Mouse (Mus musculus) MEL (cell line): ENCODE measurements around the gene Hacd4. TPM values are rescaled to one million over a fixed set of nuclear protein-coding genes. Genes with fewer than 3 reads are reported as not detected.

Source experiments
- DNase-seq: peaks from one replicate; pipeline ENCODE4 v3.0.0; 2011; ENCODE audit warnings: low read depth, low spot score
- H3K27ac ChIP-seq: 2 replicates; pipeline ENCODE4 v1.5.1; 2012; ENCODE audit warnings: low read depth, mild to moderate bottlenecking, control low read depth, low read length, moderate library complexity; ENCODE audit not compliant: control insufficient read depth
- H3K27me3 ChIP-seq, 2 experiments: fragments of 150-350 bp in 1 of 2; sonication (generic) in 1 of 2; 2 replicates each; pipeline ENCODE4 v1.6.1; 2012; ENCODE audit warnings: low read length in 2 of 2, mild to moderate bottlenecking in 2 of 2, improper control_type of control experiment in 1 of 2, moderate library complexity in 1 of 2; ENCODE audit not compliant: insufficient read depth in 2 of 2, control insufficient read depth in 1 of 2
- H3K36me3 ChIP-seq, 2 experiments: 2 replicates each; pipeline ENCODE4 v1.6.1; 2012 to 2014; ENCODE audit warnings: low read length in 2 of 2, improper control_type of control experiment in 1 of 2, inconsistent platforms in 1 of 2, mild to moderate bottlenecking in 1 of 2; ENCODE audit not compliant: insufficient read depth in 2 of 2, control insufficient read depth in 1 of 2
- H3K4me1 ChIP-seq, 2 experiments: fragments of 150-350 bp in 1 of 2; sonication (generic) in 1 of 2; 2 replicates each; pipeline ENCODE4 v1.6.1; 2012; ENCODE audit warnings: low read length in 2 of 2, improper control_type of control experiment in 1 of 2, mild to moderate bottlenecking in 1 of 2; ENCODE audit not compliant: insufficient read depth in 2 of 2, control insufficient read depth in 1 of 2
- H3K4me3 ChIP-seq, 2 experiments: fragments of 150-350 bp in 1 of 2; sonication (generic) in 1 of 2; 2 replicates each; pipeline ENCODE4 v1.5.1; 2012; ENCODE audit warnings: low read depth in 2 of 2, low read length in 2 of 2, mild to moderate bottlenecking in 2 of 2, moderate library complexity in 2 of 2, control low read depth in 1 of 2, improper control_type of control experiment in 1 of 2; ENCODE audit not compliant: control insufficient read depth in 1 of 2, insufficient read depth in 1 of 2
- H3K79me2 ChIP-seq: 2 replicates; pipeline ENCODE4 v1.6.1; 2012; ENCODE audit warnings: mild to moderate bottlenecking, low read length, moderate library complexity; ENCODE audit not compliant: control insufficient read depth, poor library complexity, insufficient read depth
- H3K9ac ChIP-seq: 2 replicates; pipeline ENCODE4 v1.6.1; 2012; ENCODE audit warnings: low read depth, mild to moderate bottlenecking, control low read depth, low read length, moderate library complexity; ENCODE audit not compliant: control insufficient read depth, poor library complexity, severe bottlenecking
- H3K9me3 ChIP-seq: fragments of 150-350 bp; sonication (generic); replicated peaks from 2 replicates; pipeline ENCODE4 v1.6.1; 2012; ENCODE audit warnings: mild to moderate bottlenecking, low read length, improper control_type of control experiment, moderate library complexity; ENCODE audit not compliant: insufficient read depth
- CHD1 ChIP-seq: IDR thresholded peaks from 2 replicates; pipeline ENCODE4 v1.6.1; 2012; ENCODE audit warnings: low read depth, mild to moderate bottlenecking, inconsistent platforms, low read length, improper control_type of control experiment
- CHD2 ChIP-seq: IDR thresholded peaks from 2 replicates; pipeline ENCODE4 v1.6.1; 2011; ENCODE audit warnings: low read length, improper control_type of control experiment
- GABPA ChIP-seq: IDR thresholded peaks from 2 replicates; pipeline ENCODE4 v1.6.1; 2012; ENCODE audit warnings: low read depth, mild to moderate bottlenecking, inconsistent platforms, low read length, improper control_type of control experiment, moderate library complexity
- GATA1 ChIP-seq: IDR thresholded peaks from 2 replicates; pipeline ENCODE4 v1.6.1; 2011; ENCODE audit warnings: low read depth, low read length, improper control_type of control experiment
- JUND ChIP-seq: IDR thresholded peaks from 2 replicates; pipeline ENCODE4 v1.6.1; 2011; ENCODE audit warnings: low read depth, mild to moderate bottlenecking, improper control_type of control experiment, low read length
- KAT2A ChIP-seq: conservative IDR thresholded peaks from 2 replicates; pipeline ENCODE4 v1.6.1; 2012; ENCODE audit warnings: low read depth, low read length, improper control_type of control experiment, inconsistent platforms
- MEF2A ChIP-seq: IDR thresholded peaks from 2 replicates; pipeline ENCODE4 v1.6.1; 2014; ENCODE audit warnings: low read depth, mild to moderate bottlenecking, inconsistent platforms, low read length, improper control_type of control experiment; ENCODE audit not compliant: poor library complexity, insufficient replicate concordance, severe bottlenecking; ENCODE audit errors: extremely low read depth
- MXI1 ChIP-seq: IDR thresholded peaks from 2 replicates; pipeline ENCODE4 v1.6.1; 2011; ENCODE audit warnings: mild to moderate bottlenecking, low read depth, low read length, improper control_type of control experiment
- POLR2AphosphoS5 ChIP-seq: IDR thresholded peaks from 2 replicates; pipeline ENCODE4 v1.6.1; 2012; ENCODE audit warnings: low read depth, borderline replicate concordance, mild to moderate bottlenecking, inconsistent platforms, low read length, moderate library complexity, mixed read lengths
- SMC3 ChIP-seq: IDR thresholded peaks from 2 replicates; pipeline ENCODE4 v1.6.1; 2011; ENCODE audit warnings: low read depth, low read length, improper control_type of control experiment
- TAL1 ChIP-seq: IDR thresholded peaks from 2 replicates; pipeline ENCODE4 v1.6.1; 2012; ENCODE audit warnings: mild to moderate bottlenecking, inconsistent platforms, low read length, moderate library complexity, mixed read lengths
- TCF12 ChIP-seq: IDR thresholded peaks from 2 replicates; pipeline ENCODE4 v1.6.1; 2014; ENCODE audit warnings: low read depth, mild to moderate bottlenecking, inconsistent platforms, low read length, improper control_type of control experiment, moderate library complexity
- UBTF ChIP-seq: IDR thresholded peaks from 2 replicates; pipeline ENCODE4 v1.6.1; 2012; ENCODE audit warnings: low read depth, mild to moderate bottlenecking, inconsistent platforms, low read length, improper control_type of control experiment, moderate library complexity, borderline replicate concordance; ENCODE audit not compliant: insufficient read depth
- USF1 ChIP-seq: IDR thresholded peaks from 2 replicates; pipeline ENCODE4 v1.6.1; 2014; ENCODE audit warnings: low read depth, mild to moderate bottlenecking, inconsistent platforms, low read length, improper control_type of control experiment, moderate library complexity
- USF2 ChIP-seq, 2 experiments: IDR thresholded peaks; 2 replicates each; pipeline ENCODE4 v1.6.1; 2011 to 2012; ENCODE audit warnings: improper control_type of control experiment in 2 of 2, low read length in 2 of 2, borderline replicate concordance in 1 of 2, inconsistent platforms in 1 of 2, low read depth in 1 of 2, mild to moderate bottlenecking in 1 of 2; ENCODE audit not compliant: insufficient read depth in 1 of 2
- polyA plus RNA-seq, 2 experiments: library from polyadenylated mRNA; stranded (reverse) in 1 of 2; unstranded in 1 of 2; fragments of >175 nt in 1 of 2; fragments of >200 nt in 1 of 2; gene quantifications; 2 replicates each; pipeline versions ENCODE4 v1.2.1 to v1.2.4; 2012; ENCODE audit warnings: low replicate concordance in 2 of 2, low read depth in 1 of 2; ENCODE audit not compliant: insufficient read length in 2 of 2, insufficient read depth in 1 of 2, missing spikeins in 1 of 2
- total RNA-seq: library from RNA; depleted of rRNA; stranded (reverse); fragments of 300-350 nt; gene quantifications from 2 replicates; pipeline ENCODE4 v1.2.3, GENCODE M21; 2012

Hacd4 gene
- total and polyA plus RNA-seq, 3 experiments = 0.19 to 0.64 TPM; not detected in 1

DNA sequence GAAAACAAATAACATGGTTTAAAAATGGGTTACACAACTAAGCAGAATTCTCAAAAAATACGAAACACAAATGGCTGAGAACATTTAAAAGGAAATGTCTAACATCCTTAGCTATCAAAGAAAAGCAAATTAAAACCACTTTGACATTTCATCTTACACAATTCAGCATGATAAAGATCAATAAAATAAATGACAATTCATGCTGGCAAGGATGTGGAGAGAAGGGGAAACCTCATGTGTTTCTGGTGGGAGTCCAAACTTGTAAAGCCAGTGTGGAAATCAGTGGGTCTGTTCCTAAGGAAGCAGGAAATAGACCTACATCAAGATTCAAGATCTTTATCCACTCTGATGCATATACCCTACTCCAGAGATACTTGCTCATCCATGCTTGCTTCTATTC lies 19.4 kb upstream of the Hacd4 start:
- DNase-seq = no peak
- no peak overlapping the region for H3K9ac ChIP-seq
- peaks cover 0 to 1% of the 10 kb centered on the region in 2 experiments; a peak in 2 of 4 replicates for H3K27me3 ChIP-seq
- no peak overlapping the region for H3K27ac ChIP-seq
- H3K9me3 ChIP-seq = no peaks in the 10 kb centered on the region
- TF ChIP-seq MEF2A = no peak
- TF ChIP-seq GABPA = no peak
- no peak for TF ChIP-seq POLR2AphosphoS5
- no peak for TF ChIP-seq USF1
- no peak for TF ChIP-seq JUND
- no peak for TF ChIP-seq GATA1
- no peak for TF ChIP-seq UBTF
- no peak for TF ChIP-seq CHD1
- TF ChIP-seq TCF12 = no peak
- no peak for TF ChIP-seq MXI1
- TF ChIP-seq USF2 (IDR thresholded peaks at IDR 0.05; ENCODE audit: borderline replicate concordance in 1 of 2, insufficient read depth in 1 of 2, low read depth in 1 of 2, low read length in 2 of 2) = no peak
- no peak for TF ChIP-seq TAL1
- no peak for TF ChIP-seq SMC3
- TF ChIP-seq, all 39 proteins: peak for 0
- H3K36me3 ChIP-seq = no peaks in the 10 kb centered on the region
- no peaks in the 10 kb centered on the region for H3K4me1 ChIP-seq
- no peak overlapping the region for H3K4me3 ChIP-seq
- no peaks in the 10 kb centered on the region for H3K79me2 ChIP-seq

DNA sequence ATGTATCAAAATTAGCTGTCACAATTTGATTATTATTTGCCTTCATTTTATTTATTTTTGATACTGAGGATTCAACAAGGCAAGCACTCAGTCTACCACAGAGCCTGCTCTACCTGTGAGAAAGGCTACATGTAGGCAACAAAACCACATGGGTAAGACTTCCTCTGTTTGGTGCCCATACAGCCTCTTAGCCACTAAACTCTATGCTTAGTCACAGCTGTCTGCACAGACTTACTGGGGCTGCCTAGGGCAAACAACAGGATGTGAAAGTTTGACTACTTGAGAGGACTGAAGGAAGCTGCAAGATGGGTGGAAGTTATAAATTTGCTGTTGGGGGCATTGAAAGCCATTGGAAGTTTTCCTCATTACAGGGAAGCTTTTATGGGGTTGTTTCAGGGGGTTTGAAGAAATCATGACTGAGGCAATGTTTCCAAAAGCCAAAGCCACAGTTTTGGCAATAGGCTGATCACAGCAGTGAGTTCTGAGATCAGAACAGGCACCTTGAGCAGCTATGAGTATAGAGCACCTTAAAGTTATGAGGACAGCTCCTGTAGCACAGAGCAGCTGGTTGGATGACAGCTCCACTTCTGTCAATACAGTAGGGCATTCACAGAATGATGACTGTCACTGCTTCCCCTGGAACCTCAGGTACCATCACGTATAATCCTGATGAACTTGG lies 11.5 kb upstream of the Hacd4 start:
- DNase-seq = no peak
- Histone ChIP-seq H3K79me2 (no peaks in the 10 kb centered on the region), H3K36me3 (no peaks in the 10 kb centered on the region), H3K9me3 (no peaks in the 10 kb centered on the region), H3K4me1 (no peaks in the 10 kb centered on the region), H3K4me3 (no peak overlapping the region), H3K27ac (no peak overlapping the region), H3K27me3 (no peaks in the 10 kb centered on the region; a peak in 1 of 4 replicates), H3K9ac (no peak overlapping the region)
- no peak for TF ChIP-seq KAT2A
- no peak for TF ChIP-seq POLR2AphosphoS5
- TF ChIP-seq CHD2 = no peak
- TF ChIP-seq CHD1 = no peak
